Mouse (Mus musculus) hindbrain, embryonic 10.5 days (tissue): ENCODE measurements around the gene Rpsa. TPM values are rescaled to one million over a fixed set of nuclear protein-coding genes. Genes with fewer than 3 reads are reported as not detected.
A peak's percentile ranks its signal among the peaks of the same experiment; 100 is the strongest.
"Not testable (repeated sequence)": the region's sequence is repeated elsewhere in the genome, so short reads cannot be mapped to it uniquely, and the experiment has no call there.

Experiments
- DNase-seq: peaks from one replicate; pipeline ENCODE4 v3.0.0-alpha.2; 2017; ENCODE audit warnings: low spot score
- H3K27ac ChIP-seq: fragments of 300-500 bp; sonication (generic); 2 replicates; pipeline ENCODE4 v1.5.1; 2016; ENCODE audit warnings: mild to moderate bottlenecking, moderate library complexity
- H3K27me3 ChIP-seq: fragments of 300-500 bp; sonication (generic); 2 replicates; pipeline ENCODE4 v1.6.1; 2016; ENCODE audit warnings: mild to moderate bottlenecking; ENCODE audit not compliant: poor library complexity, insufficient read depth, severe bottlenecking
- H3K36me3 ChIP-seq: fragments of 300-500 bp; sonication (generic); 2 replicates; pipeline ENCODE4 v1.6.1; 2016; ENCODE audit warnings: mild to moderate bottlenecking, moderate library complexity
- H3K4me1 ChIP-seq: fragments of 300-500 bp; sonication (generic); replicated peaks from 2 replicates; pipeline ENCODE4 v1.6.1; 2016; ENCODE audit warnings: mild to moderate bottlenecking
- H3K4me3 ChIP-seq: fragments of 300-500 bp; sonication (generic); 2 replicates; pipeline ENCODE4 v1.5.1; 2016; ENCODE audit warnings: mild to moderate bottlenecking, moderate library complexity
- H3K9me3 ChIP-seq: fragments of 300-500 bp; sonication (generic); 2 replicates; pipeline ENCODE4 v1.6.1; 2016; ENCODE audit warnings: mild to moderate bottlenecking, moderate library complexity
- WGBS: fragments of 180-500 bp; shearing (Covaris S2); methylation state at CpG from one replicate; pipeline ENCODE4 v1.1.7; 2016; 5-methylcytosine and 5-hydroxymethylcytosine counted together
- polyA plus RNA-seq: library from polyadenylated mRNA; unstranded; fragments of >200 nt; fragmentation: Nextera tagmentation; extraction: Ambion mirVana; gene quantifications from 2 replicates; pipeline ENCODE4 v1.2.1, GENCODE M21; 2016

Gene Rpsa
- polyA plus RNA-seq, 1 experiment from 2014 or later, result 1,315 TPM

- Histone ChIP-seq H3K9me3 (no peaks in the 10 kb centered on the region), H3K27me3 (no peaks in the 10 kb centered on the region), H3K4me3 (no peak overlapping the region), H3K4me1 (no peaks in the 10 kb centered on the region), H3K36me3 (no peaks in the 10 kb centered on the region), H3K27ac (no peak overlapping the region)
- WGBS, result 91% methylated on average over 13 of the region's 13 CpGs
- DNase-seq, result no peak
Measured at GRCm38 (mm10) chr9:120093701-120094100, 33.8 kb upstream of the Rpsa start.

GRCm38 (mm10) chr9:120095886-120096285 lies 31.6 kb upstream of the Rpsa start:
- WGBS, result 83% methylated on average over 7 of the region's 7 CpGs
- no peak overlapping the region for H3K4me3 ChIP-seq
- no peak overlapping the region for H3K27ac ChIP-seq
- no peak for DNase-seq
- no peaks in the 10 kb centered on the region for H3K4me1 ChIP-seq
- no peaks in the 10 kb centered on the region for H3K9me3 ChIP-seq
- no peaks in the 10 kb centered on the region for H3K27me3 ChIP-seq
- no peaks in the 10 kb centered on the region for H3K36me3 ChIP-seq

- no peaks in the 10 kb centered on the region for H3K36me3 ChIP-seq
- 17% methylated on average over 7 of the region's 7 CpGs for WGBS
- H3K4me3 ChIP-seq, result no peak overlapping the region
- H3K27ac ChIP-seq, result no peak overlapping the region
- no peaks in the 10 kb centered on the region for H3K4me1 ChIP-seq
- H3K27me3 ChIP-seq, result no peaks in the 10 kb centered on the region
- peak; percentile 66 for DNase-seq
- peaks cover 14% of the 10 kb centered on the region for H3K9me3 ChIP-seq
Measured at GRCm38 (mm10) chr9:120098682-120099081, 28.8 kb upstream of the Rpsa start.

GRCm38 (mm10) chr9:120099304-120099703 lies 28.2 kb upstream of the Rpsa start:
- no peaks in the 10 kb centered on the region for H3K36me3 ChIP-seq
- no peaks in the 10 kb centered on the region for H3K27me3 ChIP-seq
- no peaks in the 10 kb centered on the region for H3K4me1 ChIP-seq
- H3K27ac ChIP-seq, result no peak overlapping the region
- H3K9me3 ChIP-seq, result peaks cover 19% of the 10 kb centered on the region
- WGBS, result 89% methylated on average over 8 of the region's 8 CpGs
- no peak overlapping the region for H3K4me3 ChIP-seq
- no peak for DNase-seq

GRCm38 (mm10) chr9:120101165-120101564 lies 26.3 kb upstream of the Rpsa start:
- no peak for DNase-seq
- Histone ChIP-seq H3K9me3 (peaks cover 21% of the 10 kb centered on the region), H3K4me3 (no peak overlapping the region), H3K27ac (no peak overlapping the region), H3K4me1 (no peaks in the 10 kb centered on the region), H3K36me3 (no peaks in the 10 kb centered on the region), H3K27me3 (no peaks in the 10 kb centered on the region)
- WGBS, result 95% methylated on average over 2 of the region's 2 CpGs

GRCm38 (mm10) chr9:120108953-120109352 lies 18.5 kb upstream of the Rpsa start:
- peaks cover 11% of the 10 kb centered on the region for H3K4me1 ChIP-seq
- H3K27me3 ChIP-seq, H3K9me3 ChIP-seq, H3K4me3 ChIP-seq, H3K36me3 ChIP-seq, H3K27ac ChIP-seq, DNase-seq: not testable (repeated sequence)
- 92% methylated on average over 12 of the region's 12 CpGs for WGBS

GRCm38 (mm10) chr9:120110211-120111018 lies 17.1 kb upstream of the Rpsa start, which contains the start of gene Slc25a38:
TSS of gene Slc25a38 (plus strand) at chr9:120110374.
- Histone ChIP-seq H3K27me3 (no peaks in the 10 kb centered on the region), H3K27ac (peak within 1 kb of the TSS; percentile 94), H3K4me3 (peak within 1 kb of the TSS; percentile 86), H3K9me3 (no peaks in the 10 kb centered on the region), H3K36me3 (no peaks in the 10 kb centered on the region), H3K4me1 (peaks cover 13% of the 10 kb centered on the region)
- WGBS, result 1% methylated on average over 62 of the region's 62 CpGs
- peak; percentile 94 for DNase-seq

GRCm38 (mm10) chr9:120111156-120111945 lies 16.1 kb upstream of the Rpsa start:
- no peaks in the 10 kb centered on the region for H3K36me3 ChIP-seq
- 82% methylated on average over 15 of the region's 15 CpGs for WGBS
- H3K4me3 ChIP-seq, result peak overlapping the region; percentile 86
- DNase-seq, result no peak
- peaks cover 13% of the 10 kb centered on the region for H3K4me1 ChIP-seq
- H3K27me3 ChIP-seq, result no peaks in the 10 kb centered on the region
- H3K9me3 ChIP-seq, result no peaks in the 10 kb centered on the region
- H3K27ac ChIP-seq, result peak overlapping the region; percentile 94

GRCm38 (mm10) chr9:120112472-120112871 lies 15.0 kb upstream of the Rpsa start:
- H3K4me3 ChIP-seq, result no peak overlapping the region
- peaks cover 8% of the 10 kb centered on the region for H3K36me3 ChIP-seq
- no peaks in the 10 kb centered on the region for H3K27me3 ChIP-seq
- DNase-seq, result no peak
- H3K9me3 ChIP-seq, result no peaks in the 10 kb centered on the region
- peaks cover 13% of the 10 kb centered on the region for H3K4me1 ChIP-seq
- H3K27ac ChIP-seq, result no peak overlapping the region
- 92% methylated on average over 6 of the region's 6 CpGs for WGBS

GRCm38 (mm10) chr9:120113456-120113855 lies 14.0 kb upstream of the Rpsa start:
- WGBS, result 92% methylated on average over 7 of the region's 7 CpGs
- no peaks in the 10 kb centered on the region for H3K9me3 ChIP-seq

GRCm38 (mm10) chr9:120114051-120114788 lies 13.3 kb upstream of the Rpsa start:
- Histone ChIP-seq H3K9me3 (no peaks in the 10 kb centered on the region), H3K36me3 (peaks cover 24% of the 10 kb centered on the region), H3K27me3 (no peaks in the 10 kb centered on the region), H3K27ac (peak overlapping the region; percentile 64; the same call in 1 of the 2 replicates), H3K4me3 (no peak overlapping the region), H3K4me1 (peaks cover 13% of the 10 kb centered on the region)
- 93% methylated on average over 17 of the region's 17 CpGs for WGBS
- no peak for DNase-seq

More at GRCm38 (mm10) chr9:120113456-120113855, 14.0 kb upstream of the Rpsa start:
- H3K27ac ChIP-seq, result no peak overlapping the region
- H3K4me3 ChIP-seq, result no peak overlapping the region
- no peak for DNase-seq
- peaks cover 13% of the 10 kb centered on the region for H3K4me1 ChIP-seq
- peaks cover 18% of the 10 kb centered on the region for H3K36me3 ChIP-seq
- no peaks in the 10 kb centered on the region for H3K27me3 ChIP-seq

- no peak for DNase-seq
- WGBS, result 95% methylated on average over 2 of the region's 2 CpGs
- Histone ChIP-seq H3K4me3 (no peak overlapping the region), H3K27ac (peak overlapping the region; percentile 64; the same call in 1 of the 2 replicates), H3K36me3 (peaks cover 30% of the 10 kb centered on the region), H3K9me3 (no peaks in the 10 kb centered on the region), H3K27me3 (no peaks in the 10 kb centered on the region), H3K4me1 (peaks cover 13% of the 10 kb centered on the region)
Measured at GRCm38 (mm10) chr9:120114789-120115151, 12.7 kb upstream of the Rpsa start.
